Mouse (Mus musculus) hindbrain, embryonic 10.5 days (tissue): ENCODE data around the gene Vhl. TPM values are rescaled to one million over a fixed set of nuclear protein-coding genes. Genes with fewer than 3 reads are reported as not detected.
"Not testable (repeated sequence)": the region's sequence is repeated elsewhere in the genome, so short reads cannot be mapped to it uniquely, and the experiment has no call there.

ENCODE experiments used
- DNase-seq: peaks from one replicate; pipeline ENCODE4 v3.0.0-alpha.2; 2017; ENCODE audit warnings: low spot score
- H3K27ac ChIP-seq: fragments of 300-500 bp; sonication (generic); 2 replicates; pipeline ENCODE4 v1.5.1; 2016; ENCODE audit warnings: mild to moderate bottlenecking, moderate library complexity
- H3K27me3 ChIP-seq: fragments of 300-500 bp; sonication (generic); 2 replicates; pipeline ENCODE4 v1.6.1; 2016; ENCODE audit warnings: mild to moderate bottlenecking; ENCODE audit not compliant: poor library complexity, insufficient read depth, severe bottlenecking
- H3K36me3 ChIP-seq: fragments of 300-500 bp; sonication (generic); 2 replicates; pipeline ENCODE4 v1.6.1; 2016; ENCODE audit warnings: mild to moderate bottlenecking, moderate library complexity
- H3K4me1 ChIP-seq: fragments of 300-500 bp; sonication (generic); replicated peaks from 2 replicates; pipeline ENCODE4 v1.6.1; 2016; ENCODE audit warnings: mild to moderate bottlenecking
- H3K4me3 ChIP-seq: fragments of 300-500 bp; sonication (generic); 2 replicates; pipeline ENCODE4 v1.5.1; 2016; ENCODE audit warnings: mild to moderate bottlenecking, moderate library complexity
- H3K9me3 ChIP-seq: fragments of 300-500 bp; sonication (generic); 2 replicates; pipeline ENCODE4 v1.6.1; 2016; ENCODE audit warnings: mild to moderate bottlenecking, moderate library complexity
- WGBS: fragments of 180-500 bp; shearing (Covaris S2); methylation state at CpG from one replicate; pipeline ENCODE4 v1.1.7; 2016; 5-methylcytosine and 5-hydroxymethylcytosine counted together
- polyA plus RNA-seq: library from polyadenylated mRNA; unstranded; fragments of >200 nt; fragmentation: Nextera tagmentation; extraction: Ambion mirVana; gene quantifications from 2 replicates; pipeline ENCODE4 v1.2.1, GENCODE M21; 2016

Vhl gene
- polyA plus RNA-seq, 1 experiment from 2014 or later = 45.8 TPM

DNA sequence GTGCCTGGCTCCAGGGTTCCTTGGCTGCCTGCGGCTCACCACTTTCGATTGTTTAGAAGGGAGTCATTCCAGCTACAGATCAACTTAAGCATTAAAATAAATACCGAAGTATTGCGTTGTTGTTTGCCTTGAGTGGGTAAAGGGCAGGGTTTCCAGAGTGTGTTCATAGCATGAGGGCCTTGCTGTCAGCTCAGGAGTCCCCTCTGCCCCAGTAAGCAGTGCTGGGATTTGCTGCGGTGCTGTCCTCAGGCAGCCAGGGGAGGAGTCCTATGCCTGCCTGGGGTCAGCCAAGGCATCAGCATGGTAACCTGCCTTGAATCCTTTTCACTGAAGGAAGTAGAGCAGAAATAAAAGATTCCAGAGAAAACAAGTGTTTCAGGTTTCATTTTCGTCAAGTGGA lies 33.1 kb downstream of the Vhl start:
- Histone ChIP-seq H3K4me3 (no peak overlapping the region), H3K36me3 (no peaks in the 10 kb centered on the region), H3K27me3 (no peaks in the 10 kb centered on the region), H3K27ac (no peak overlapping the region), H3K4me1 (peaks cover 19% of the 10 kb centered on the region), H3K9me3 (no peaks in the 10 kb centered on the region)
- 83% methylated on average over 6 of the region's 6 CpGs for WGBS
- no peak for DNase-seq

DNA sequence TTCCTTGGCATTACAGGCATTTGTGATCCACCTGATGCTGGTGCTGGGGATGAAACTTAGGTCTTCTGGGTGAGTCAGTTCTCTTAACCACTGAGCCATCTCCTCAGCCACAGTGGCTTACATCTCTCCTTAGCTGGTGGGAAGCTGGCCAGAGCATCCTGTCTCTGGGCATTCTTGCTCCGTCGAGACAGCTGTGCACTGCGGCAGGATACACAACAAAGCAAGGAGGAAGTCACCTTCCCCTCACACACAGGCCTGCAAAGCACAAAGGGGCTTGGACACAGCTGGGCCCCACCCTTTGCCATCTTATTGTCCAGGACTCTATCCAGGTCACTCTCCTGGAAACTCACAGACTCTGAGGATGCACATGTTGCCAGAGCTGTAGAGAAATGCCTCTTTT lies 34.5 kb downstream of the Vhl start:
- Histone ChIP-seq H3K9me3 (no peaks in the 10 kb centered on the region), H3K36me3 (no peaks in the 10 kb centered on the region), H3K4me1 (peaks cover 21% of the 10 kb centered on the region), H3K27me3 (no peaks in the 10 kb centered on the region), H3K4me3 (no peak overlapping the region), H3K27ac (no peak overlapping the region)
- WGBS = 73% methylated on average over 3 of the region's 3 CpGs
- DNase-seq = no peak

DNA sequence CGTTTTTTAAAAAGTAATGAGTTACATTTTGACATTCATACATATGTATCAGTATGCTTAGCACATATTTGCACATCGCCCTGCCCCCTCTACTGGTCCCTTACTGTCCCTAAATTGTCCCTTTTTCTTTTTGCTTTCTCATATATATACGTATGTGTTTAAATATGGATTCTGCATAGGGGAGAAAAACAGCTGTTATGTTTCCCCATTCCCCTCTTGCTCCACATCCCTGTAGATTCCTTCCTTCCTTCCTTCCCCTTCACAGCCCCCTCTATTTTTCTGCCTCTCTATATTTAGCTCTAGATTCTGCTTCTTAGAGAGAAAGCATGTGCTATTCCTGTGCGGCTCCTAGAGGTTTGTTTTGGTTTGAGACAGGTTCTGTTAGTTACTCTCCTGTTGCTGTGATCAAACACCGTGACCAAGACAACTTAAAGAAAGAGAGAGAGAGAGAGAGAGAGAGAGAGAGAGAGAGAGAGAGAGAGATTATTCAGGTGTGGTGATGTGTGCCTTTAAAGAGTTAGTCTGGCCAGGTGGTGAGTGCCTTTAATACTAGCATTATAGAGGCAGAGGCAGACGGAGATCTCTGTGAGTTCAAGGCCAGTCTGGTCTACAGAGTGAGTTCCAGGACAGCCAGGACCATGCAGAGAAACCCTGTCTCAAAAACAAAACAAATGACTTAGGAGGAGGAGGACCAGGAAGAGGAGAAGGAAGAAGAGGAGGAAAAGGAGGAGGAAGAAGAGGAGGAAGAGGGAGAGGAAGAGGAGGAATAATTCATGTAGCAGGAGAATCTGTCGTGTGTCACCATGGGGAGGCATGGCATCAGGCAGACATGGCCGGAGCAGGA lies 36.1 kb downstream of the Vhl start:
- Histone ChIP-seq H3K27ac (no peak overlapping the region), H3K4me3 (no peak overlapping the region), H3K36me3 (no peaks in the 10 kb centered on the region), H3K4me1 (peaks cover 21% of the 10 kb centered on the region), H3K27me3 (no peaks in the 10 kb centered on the region), H3K9me3 (no peaks in the 10 kb centered on the region)
- no peak for DNase-seq
- WGBS = 74% methylated on average over 8 of the region's 8 CpGs

DNA sequence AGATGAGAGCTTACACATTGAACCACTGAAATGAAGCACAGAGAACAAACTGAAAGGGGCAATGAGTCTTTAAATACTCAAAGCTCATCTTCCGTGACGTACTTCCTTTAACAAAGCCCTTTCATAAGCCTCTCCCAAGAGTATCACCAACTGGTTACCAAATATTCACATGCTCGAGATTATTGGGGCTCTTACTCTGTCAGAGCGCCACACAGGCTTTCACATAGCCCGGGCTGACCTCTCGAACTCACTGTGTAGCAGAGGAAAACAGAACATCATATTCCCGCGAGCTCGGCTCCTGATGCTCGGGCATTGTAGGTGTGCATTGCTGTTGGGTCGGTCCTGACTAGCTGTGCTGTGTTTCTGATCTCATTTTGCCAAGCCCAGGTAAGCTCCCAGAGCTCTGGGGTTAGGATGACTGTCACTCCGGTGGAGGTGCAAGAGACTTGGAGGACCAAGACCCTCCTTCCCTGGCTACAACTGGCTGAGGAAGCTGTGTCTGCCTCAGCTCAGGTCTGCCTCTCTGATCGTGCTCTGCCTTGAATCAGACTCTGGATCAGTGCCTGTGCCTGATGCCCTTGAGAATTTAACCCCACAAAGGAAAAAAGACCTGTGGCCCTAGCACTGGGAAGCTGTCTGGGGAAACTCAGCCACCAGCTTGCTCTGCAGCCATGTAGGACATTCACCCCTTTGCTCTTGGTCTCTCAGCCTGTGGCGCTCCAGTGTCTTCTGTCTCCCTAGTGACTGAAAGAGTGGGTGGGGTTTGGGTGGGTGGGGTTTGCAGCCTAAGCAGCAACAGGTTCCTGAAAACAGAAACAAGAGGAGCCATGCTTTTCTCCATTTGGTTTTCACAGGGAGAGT lies 37.0 kb downstream of the Vhl start:
- no peak for DNase-seq
- no peaks in the 10 kb centered on the region for H3K9me3 ChIP-seq
- no peak overlapping the region for H3K4me3 ChIP-seq
- WGBS = 71% methylated on average over 14 of the region's 14 CpGs
- H3K27ac ChIP-seq = no peak overlapping the region
- H3K36me3 ChIP-seq = no peaks in the 10 kb centered on the region
- no peaks in the 10 kb centered on the region for H3K27me3 ChIP-seq
- peaks cover 21% of the 10 kb centered on the region for H3K4me1 ChIP-seq

DNA sequence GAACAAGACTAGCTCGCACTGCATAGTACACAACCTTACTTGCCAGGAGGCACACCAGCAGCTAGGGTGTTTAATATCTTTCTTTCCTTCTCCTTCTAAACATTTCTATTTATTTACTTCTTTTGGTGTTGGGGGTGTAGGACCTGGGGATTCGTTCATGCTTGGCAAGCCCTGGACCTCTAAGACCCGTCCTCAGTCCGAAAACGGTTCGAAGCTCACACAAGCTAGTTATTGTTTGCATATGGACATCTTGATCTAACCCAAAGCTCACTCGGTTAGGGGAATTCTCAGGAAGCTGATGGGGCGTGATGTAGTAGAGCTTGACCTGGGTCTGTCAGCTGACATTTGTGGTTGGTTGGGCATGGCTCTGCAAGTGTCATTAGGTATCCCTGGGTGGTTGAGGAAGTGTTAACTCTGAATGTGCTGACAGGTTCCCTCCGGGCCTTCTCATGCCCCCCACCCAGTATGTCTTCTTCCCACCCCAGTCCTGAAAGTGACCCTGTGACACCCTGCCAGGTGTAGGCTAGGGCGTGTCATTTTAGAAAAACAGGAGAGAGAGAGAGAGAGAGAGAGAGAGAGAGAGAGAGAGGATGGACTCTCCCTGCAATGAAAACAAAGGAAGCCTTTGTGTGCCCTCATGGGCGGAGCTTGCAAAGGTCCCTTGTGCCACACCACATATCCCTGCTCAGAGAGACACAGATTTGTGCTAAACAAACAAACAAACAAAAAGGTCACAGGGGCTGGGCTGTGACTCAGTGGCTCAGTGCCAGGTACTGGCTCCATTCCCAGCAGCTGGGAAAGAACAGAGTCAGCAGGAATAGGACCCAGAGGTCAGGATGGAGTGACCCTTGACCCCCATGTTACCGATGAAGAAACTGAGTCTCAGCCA lies 37.8 kb downstream of the Vhl start:
- Histone ChIP-seq H3K9me3 (no peaks in the 10 kb centered on the region), H3K27me3 (no peaks in the 10 kb centered on the region), H3K4me3 (no peak overlapping the region), H3K27ac (peak overlapping the region; percentile 51; the same call in 1 of the 2 replicates), H3K4me1 (peaks cover 21% of the 10 kb centered on the region), H3K36me3 (no peaks in the 10 kb centered on the region)
- DNase-seq = no peak
- WGBS = 60% methylated on average over 12 of the region's 12 CpGs

DNA sequence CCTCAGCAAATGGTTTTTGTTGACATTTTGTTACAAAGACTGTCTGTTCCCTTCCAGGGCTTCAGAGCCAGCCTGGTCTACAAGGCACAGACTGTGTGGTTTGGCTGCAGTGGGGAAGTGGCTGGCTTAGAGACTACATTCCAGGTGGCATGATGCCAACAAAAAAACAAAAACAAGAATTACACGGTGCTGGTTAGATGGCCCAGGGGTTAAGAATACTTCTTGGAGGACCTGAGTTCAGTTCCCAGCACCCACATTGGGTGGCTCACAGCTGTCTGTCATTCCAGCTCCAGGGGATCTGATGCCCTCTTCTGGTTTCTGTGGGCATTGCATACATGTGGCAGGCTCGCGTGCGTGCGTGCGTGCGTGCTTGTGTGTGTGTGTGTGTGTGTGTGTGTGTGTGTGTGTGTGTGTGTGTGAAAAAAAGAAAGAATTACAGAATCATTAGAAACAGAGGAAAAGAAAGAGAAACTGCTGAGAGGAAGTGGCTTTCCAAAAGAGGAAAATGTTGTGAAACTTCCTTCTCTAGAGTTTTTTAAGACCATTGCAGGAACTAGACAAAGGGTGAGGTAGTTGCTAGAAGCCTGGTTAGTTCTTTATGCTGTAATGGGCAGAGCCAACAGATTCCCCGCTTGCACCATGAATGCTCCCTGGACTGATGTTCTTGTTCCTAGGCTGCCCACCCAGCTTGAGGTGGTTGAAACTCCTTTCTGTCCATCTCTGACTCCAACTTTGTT lies 39.4 kb downstream of the Vhl start:
- Histone ChIP-seq H3K27ac (no peak overlapping the region), H3K27me3 (no peaks in the 10 kb centered on the region), H3K4me1 (peaks cover 21% of the 10 kb centered on the region), H3K9me3 (no peaks in the 10 kb centered on the region), H3K4me3 (no peak overlapping the region), H3K36me3 (no peaks in the 10 kb centered on the region)
- WGBS = 93% methylated on average over 8 of the region's 8 CpGs
- no peak for DNase-seq

DNA sequence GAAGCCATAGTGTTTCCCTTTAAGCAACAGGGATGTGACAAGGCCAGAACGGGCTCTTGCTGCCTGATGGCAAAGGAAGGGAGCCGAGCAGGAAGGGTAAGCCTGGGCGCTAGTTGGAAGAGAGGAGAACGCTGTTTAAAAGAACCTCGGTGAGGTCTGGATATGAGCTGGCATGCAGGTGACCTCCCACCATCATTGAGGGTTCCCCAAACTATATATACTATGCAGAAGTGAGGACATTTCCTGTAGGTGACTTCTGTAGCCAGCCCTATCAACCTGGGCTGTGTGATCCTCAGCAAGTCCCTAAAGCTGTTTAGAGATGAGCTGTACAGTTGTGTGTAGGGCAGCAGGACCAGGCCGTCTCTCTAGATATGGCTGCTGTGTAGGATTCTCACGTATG lies 40.5 kb downstream of the Vhl start:
- Histone ChIP-seq H3K4me1 (peaks cover 31% of the 10 kb centered on the region), H3K27ac (no peak overlapping the region), H3K9me3 (no peaks in the 10 kb centered on the region), H3K27me3 (no peaks in the 10 kb centered on the region), H3K36me3 (no peaks in the 10 kb centered on the region), H3K4me3 (no peak overlapping the region)
- no peak for DNase-seq
- 86% methylated on average over 7 of the region's 7 CpGs for WGBS

DNA sequence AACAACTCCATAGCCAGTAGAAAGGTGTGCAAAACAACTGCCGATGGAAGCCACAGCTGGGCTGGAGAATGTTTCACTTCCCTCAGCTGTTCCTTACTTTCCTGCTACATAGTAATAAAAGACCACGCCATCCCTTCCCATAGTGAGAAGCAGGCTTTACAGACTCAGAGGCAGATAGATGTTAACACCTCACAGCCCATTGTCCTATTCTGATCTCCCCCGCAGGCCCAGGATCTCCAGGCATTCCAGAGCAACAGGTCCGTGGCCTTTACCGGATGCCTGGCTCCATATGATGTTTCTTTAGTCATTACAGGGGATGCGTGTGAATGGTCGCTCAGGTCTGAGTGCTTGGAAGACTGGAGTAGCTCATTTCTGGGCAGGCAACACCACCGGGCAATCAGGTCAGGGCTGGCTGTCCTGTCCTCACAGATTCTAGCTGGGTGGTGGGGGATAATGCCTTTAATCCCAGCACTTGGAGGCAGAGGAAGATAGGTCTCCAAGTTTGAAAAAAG lies 43.9 kb downstream of the Vhl start:
- no peak for DNase-seq
- no peaks in the 10 kb centered on the region for H3K9me3 ChIP-seq
- H3K36me3 ChIP-seq = no peaks in the 10 kb centered on the region
- WGBS = 69% methylated on average over 8 of the region's 8 CpGs
- no peak overlapping the region for H3K4me3 ChIP-seq
- H3K27me3 ChIP-seq = no peaks in the 10 kb centered on the region
- peaks cover 20% of the 10 kb centered on the region for H3K4me1 ChIP-seq
- no peak overlapping the region for H3K27ac ChIP-seq

DNA sequence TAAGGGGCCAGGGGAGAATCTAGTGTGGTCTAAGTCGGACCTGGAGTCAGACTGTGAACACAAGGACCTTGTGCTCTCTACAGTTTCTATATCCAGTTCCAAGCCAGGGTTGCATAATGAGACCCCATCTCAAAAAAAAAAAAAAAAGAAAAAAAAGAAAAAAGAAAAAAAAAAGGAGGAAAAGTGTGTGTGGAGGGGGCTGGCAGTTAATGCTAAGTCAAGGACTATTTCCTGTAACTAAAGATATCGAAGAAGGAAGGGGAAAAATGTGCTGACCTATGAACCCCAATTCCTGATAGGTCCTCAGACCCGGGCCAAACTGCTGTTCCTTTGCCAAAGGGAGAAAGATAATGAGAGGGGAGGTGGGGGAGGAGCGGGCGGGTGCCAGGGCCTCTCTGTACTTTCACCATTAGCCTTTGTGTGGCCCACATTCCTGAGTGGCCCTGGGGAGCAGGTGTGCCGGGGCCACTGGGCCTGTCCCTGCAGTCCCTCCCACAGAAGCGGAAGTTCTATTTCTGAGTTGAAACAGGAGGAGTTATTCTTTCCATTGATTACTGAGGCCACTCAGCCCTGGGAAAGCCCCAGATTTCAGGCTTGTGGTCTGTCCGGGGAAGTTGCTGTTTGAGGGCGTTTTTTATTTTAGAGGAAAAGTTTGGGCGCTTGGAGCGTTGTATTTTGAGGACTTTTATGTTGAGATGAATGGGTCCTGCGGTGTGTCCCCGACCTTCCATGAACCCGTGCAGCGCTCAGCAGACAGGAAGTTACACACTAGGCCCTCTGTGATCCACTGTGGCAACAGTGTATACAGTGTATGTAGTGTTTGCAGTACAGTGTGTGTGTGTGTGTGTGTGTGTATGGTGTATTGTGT lies 44.8 kb downstream of the Vhl start:
- Histone ChIP-seq H3K36me3 (no peaks in the 10 kb centered on the region), H3K27ac (peak overlapping the region; percentile 69), H3K4me3 (no peak overlapping the region), H3K27me3 (no peaks in the 10 kb centered on the region), H3K9me3 (no peaks in the 10 kb centered on the region), H3K4me1 (peaks cover 20% of the 10 kb centered on the region)
- WGBS = 47% methylated on average over 15 of the region's 15 CpGs
- DNase-seq = peak; percentile 49

DNA sequence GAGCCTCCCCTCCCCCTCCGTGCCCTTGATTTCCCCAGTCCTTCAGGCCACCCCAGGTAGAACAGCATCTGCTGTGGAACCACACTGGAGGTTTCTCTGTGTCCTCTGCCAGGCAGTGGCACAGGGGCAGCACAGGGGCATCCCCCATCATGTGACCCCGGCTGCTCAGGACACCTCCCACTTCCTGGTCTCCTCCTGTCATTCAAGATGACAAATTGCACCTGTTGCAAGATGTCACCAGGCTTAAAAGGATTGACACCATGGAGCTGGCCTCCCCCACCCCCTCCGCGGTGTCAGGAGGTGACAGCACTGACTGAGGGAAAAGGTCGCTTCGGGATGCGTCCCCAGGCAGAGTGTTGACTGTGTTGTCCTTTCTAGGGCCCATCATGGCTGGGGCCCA lies 46.1 kb downstream of the Vhl start:
- peaks cover 20% of the 10 kb centered on the region for H3K4me1 ChIP-seq
- no peaks in the 10 kb centered on the region for H3K27me3 ChIP-seq
- no peak overlapping the region for H3K4me3 ChIP-seq
- no peak for DNase-seq
- H3K36me3 ChIP-seq = no peaks in the 10 kb centered on the region
- no peak overlapping the region for H3K27ac ChIP-seq
- 73% methylated on average over 7 of the region's 7 CpGs for WGBS
- no peaks in the 10 kb centered on the region for H3K9me3 ChIP-seq

DNA sequence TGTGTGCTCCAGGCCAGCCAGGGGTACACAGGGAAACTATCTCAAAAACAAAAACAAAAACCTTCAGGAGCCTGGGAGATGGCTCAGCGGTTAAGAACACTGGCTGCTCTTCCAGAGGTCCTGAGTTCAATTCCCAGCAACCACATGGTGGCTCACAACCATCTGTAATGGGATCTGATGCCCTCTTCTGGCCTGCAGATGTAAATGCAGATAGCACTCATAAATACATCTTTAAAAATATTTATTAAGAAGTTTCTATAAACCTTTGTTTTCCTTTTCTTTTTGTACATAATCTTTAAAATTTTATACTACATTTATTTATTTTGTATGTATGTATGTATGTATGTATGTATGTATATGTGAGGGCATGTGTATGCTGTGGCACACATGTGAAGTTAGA lies 48.3 kb downstream of the Vhl start:
- DNase-seq, H3K4me3 ChIP-seq, H3K27ac ChIP-seq, H3K36me3 ChIP-seq, H3K9me3 ChIP-seq, H3K27me3 ChIP-seq: not testable (repeated sequence)
- peaks cover 20% of the 10 kb centered on the region for H3K4me1 ChIP-seq
- WGBS = 81% methylated on average over 1 of the region's 1 CpGs
